Mouse (Mus musculus): ENCODE results near the gene Slfn8.

GRCm38 (mm10) chr11:83039796-83040195 lies 19.2 kb upstream of the Slfn8 start:
- TF ChIP-seq CTCF (IDR thresholded peaks at IDR 0.05; ENCODE audit: low read depth, low read length) (no peak), POLR2A (IDR thresholded peaks at IDR 0.05; ENCODE audit: insufficient read depth, low read length) (no peak)
